Mouse (Mus musculus): ENCODE results near the gene Mocs3.

Gene Mocs3

DNA sequence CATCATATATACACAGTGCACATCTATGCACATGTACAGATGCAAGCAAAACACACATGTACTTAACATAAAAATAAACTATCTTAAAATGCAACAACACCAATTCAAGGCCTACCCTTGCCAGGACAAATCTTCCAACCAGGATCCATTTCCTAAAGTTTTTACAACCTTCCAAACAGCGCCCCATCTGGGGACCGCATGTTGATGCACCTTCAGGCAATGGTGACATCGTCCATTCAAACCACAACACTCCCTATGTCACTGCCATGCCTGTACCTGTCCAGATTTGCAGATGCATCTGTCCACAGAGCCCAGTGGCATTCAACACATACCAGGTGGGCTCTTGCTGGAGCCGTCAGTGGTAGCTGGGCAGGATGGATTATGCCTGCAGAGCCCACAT lies 12.9 kb downstream of the Mocs3 start:
- no peak for DNase-seq

DNA sequence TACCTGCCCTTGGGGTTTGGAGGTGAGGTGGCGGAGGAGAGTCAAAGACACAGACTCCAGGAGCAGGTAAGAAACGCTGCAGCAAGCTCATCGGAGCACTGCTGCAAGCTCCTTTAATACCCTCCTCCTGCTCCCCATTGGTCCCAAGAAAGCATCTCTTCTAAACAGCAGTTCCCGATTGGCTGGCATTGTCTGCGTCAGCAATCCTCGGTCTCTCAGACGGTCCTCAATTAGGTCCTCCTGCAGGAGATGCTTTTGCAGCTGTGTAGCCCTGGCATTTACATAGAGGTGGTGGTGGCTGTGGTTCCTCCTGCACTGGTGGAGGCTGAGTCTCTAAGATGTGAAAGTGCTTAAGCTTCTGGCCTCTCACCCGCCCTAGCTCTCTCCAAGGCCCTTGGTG lies 15.1 kb downstream of the Mocs3 start:
- DNase-seq: no peak

DNA sequence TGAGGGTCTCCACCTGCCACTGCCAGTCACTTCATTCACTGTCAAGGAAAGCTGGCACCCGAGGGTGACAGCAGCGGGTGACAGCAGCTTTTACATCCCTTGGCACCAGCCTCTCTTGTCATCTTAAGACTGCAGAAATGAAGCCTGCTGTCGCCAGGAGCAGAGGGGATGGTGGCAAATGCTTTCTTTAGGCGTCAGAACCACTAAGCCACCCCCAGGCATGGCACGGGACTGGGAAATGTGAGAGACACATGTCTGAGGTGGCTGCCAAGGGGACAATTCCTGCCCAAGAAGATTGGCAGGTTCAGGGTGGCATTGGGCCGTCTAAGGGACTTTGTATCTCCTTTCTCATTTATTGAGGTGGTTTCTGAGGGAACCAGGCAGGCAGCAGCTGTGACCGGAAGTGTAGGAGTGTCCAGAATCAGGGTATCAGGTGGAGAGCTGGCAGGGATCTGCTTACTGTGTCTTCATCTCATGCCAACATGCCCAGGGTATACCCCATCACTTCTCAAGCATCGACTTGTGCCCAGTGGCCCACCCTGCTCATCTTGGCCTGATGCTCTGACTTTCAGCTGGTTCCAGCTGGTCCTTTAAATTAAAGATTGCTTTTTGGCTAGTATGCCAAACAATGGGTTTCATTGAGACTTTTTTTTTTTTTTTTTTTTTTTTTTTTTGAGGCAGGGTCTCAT lies 17.9 kb downstream of the Mocs3 start:
- no peak for DNase-seq

DNA sequence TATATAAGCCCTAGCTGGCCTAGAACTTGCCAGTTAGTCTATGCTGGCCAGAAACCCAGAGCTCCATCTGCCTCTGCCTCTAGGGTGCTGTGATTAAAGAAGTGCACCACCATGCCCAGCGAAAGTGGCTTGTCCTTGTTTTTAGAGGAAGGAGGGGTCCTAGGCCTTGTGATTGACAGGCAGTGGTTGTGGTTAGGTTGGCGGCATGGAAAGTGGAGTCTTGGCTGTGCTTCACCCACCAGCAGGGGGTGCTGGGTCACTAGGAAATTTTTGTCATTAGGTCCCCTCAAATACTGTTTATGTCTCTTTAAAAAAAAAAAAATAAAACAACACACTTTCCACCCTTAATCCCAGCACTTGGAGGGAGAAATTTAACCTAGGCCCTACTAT lies 18.4 kb downstream of the Mocs3 start:
- DNase-seq: peak in 1 of 2 experiments; percentile 17

DNA sequence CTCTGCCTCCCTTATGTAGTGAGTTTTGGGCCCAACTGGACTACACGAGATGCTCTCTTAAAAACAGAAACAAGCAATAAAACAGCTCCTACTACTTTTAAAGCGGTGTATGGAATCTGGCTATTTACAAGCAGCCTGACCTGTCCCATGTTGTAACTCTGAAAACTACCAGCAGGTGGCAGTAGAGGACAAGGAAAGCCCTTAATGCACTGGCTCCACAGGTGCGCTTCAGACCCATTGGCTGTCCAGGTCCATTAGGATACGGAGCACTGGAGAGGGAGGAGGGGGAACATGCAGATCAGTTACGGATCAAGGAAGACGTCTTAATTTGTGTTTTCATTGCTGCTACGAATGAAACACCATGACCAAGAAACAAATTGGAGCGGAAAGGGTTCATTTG lies 19.8 kb downstream of the Mocs3 start:
- DNase-seq: peak; percentile 84 to 93

DNA sequence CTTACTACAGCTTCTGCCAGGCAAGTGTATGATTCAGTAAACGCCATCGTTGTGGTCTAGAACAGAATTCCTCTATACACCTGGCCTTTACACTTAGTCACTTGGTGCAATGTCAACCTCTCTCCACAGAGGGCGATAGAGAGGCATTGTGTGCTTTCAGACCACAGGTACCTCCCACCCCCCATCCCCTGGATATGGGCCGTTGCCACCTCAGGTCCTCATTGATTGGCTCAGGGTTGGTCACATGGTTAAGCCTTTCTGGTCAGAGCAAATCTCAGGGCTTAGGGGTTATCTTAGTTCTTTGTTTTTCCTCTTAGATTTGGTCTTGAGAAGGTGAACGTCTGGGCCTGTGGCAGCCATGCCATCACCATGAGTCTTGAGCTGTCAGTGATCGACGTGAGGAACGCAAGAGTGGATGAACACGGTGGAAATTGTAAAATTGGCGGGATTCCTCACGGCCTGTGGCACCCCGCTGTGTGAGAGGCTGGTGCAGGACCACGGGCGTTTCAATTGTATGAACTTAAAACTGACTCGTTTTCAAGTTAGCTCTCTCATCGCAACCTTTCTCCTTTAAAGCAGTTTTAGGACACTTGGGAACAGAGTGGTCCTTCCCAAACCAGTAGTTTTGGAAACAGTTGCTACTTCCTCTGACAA lies 22.3 kb downstream of the Mocs3 start:
- DNase-seq: peak in 1 of 2 experiments; percentile 50

DNA sequence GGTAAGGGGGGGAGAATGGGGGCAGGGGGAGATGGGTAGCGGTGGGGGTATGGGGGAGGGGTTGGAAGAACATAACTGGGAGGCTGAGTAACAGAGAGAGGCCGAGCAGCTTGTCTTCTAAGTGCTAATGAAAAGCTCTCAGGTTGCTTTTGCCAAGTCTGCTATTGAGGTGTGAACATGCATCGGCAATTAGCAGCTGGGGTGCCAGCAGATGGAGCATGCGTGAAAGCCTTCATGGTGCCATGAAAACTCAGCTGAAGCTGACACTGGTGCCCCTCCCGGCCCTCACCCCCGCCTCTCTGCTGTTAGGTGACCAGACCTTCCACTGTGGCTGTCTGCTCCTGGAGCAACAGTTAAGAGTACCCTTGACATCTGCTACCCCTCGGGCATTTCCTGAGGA lies 23.4 kb downstream of the Mocs3 start:
- no peak for DNase-seq

DNA sequence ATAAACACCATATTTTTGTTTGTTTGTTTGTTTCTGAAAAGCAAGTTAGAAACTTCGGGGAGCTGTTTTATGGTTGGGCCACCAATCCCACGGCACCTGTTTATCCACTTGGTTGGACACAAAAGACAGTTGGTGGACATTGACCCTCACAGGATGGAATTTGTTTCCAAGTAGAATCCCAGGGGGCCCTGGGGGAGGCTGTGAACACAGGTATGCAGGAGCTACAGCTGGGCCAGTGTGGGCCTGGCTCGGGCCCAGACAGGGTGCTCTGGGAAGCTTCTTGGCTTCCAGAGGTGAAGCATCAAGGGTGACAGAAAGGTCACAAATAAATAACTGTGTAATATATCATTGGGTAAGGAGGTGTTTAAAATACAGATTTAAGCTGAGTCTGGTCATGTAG lies 26.1 kb downstream of the Mocs3 start:
- DNase-seq: no peak

DNA sequence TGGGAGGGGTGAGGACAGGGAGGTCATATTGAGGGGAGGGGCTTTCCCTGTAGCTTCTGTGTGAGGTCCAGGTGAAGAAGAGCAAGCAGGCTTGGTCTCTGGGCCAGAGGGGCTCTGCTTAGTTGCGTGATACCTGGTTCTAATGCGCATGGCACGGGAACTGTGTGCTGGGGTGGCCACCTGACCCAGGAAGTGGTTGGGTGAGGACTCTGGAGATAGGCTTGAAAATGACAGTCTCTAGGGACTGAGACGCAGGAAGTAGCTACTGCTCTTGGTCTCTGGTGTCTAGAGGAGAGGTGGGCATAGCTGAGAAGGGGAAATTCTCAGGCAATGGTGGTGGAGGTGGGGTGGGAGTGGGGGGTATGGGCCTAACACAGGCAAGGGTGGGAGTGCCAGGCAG lies 26.8 kb downstream of the Mocs3 start:
- no peak for DNase-seq

DNA sequence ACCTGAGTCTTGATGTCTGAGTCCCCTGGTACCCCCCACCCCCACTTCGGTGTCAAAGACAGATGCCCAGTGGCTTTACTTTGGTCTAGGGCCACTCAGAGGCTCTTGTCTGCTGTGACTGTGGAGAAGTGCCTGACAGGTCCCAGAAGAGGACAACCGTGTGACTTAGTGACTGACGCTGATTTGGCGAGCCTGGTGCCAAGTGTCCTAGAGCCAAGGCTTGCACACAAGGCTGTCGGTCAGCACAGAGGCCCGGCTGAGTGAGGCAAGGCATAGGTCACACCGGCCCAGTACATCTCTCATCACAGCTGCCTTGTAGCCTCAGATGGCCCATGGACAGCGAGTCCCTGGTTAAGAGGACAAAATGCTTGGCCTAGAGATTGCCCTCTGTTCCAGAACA lies 28.6 kb downstream of the Mocs3 start:
- no peak for DNase-seq

DNA sequence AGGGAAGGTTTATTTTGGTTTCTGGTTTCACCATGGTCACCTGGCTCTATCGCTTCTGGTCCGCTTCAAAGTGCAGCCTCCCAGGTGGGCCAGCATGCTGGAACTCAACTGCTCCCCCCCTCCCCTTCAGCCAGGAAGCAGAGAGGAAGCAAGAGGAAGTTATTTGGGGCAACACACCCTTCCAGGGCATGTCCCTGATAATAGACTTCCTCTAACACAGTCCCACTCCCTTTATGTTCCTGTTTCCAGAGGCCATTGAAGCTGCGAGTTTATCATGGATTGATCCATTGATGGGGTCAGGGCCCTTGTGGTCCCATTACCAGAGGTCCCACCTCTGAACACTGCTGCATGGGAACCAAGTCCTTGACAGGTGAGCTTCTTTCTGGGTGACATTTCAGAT lies 29.7 kb downstream of the Mocs3 start:
- no peak for DNase-seq

DNA sequence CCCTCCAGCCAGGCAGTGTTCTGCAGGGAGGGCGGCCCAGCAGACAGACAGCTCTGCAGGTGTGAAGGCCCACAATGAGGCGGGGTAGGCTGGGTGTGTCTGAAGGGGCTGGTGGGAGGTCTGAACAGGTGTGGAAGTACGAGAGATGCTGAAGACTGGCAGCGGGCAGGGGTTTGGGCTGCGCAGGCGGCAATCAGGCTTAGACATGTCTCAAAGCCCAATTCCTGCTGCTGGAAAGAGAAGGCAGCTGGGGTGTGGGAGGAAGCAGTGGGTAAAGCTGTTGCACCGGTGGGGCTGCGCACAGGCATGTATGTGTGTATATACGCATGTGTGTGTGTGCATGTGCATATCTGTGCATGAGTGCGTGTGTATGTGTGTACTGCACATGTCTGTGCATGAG lies 30.5 kb downstream of the Mocs3 start:
- no peak for DNase-seq

DNA sequence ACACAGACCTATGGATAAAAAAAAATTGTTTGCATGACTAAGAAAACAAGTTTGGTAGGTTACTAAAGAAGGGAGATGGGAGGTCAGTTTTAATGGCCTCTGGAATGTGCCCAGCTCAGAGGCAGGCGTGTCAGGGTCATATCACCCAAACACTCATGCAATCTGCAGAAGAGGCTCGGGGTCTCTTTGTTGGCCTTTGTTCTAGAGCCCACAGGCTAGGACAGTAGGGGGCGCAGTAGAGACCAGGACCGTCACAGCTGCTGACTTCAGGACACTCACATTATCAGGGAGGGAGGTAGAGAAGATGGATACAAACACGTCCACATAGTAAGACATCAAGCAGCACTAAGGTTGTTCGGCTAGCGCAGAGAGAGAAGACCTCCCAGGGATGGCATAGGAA lies 37.6 kb downstream of the Mocs3 start:
- DNase-seq: peak in 1 of 2 experiments; percentile 36

DNA sequence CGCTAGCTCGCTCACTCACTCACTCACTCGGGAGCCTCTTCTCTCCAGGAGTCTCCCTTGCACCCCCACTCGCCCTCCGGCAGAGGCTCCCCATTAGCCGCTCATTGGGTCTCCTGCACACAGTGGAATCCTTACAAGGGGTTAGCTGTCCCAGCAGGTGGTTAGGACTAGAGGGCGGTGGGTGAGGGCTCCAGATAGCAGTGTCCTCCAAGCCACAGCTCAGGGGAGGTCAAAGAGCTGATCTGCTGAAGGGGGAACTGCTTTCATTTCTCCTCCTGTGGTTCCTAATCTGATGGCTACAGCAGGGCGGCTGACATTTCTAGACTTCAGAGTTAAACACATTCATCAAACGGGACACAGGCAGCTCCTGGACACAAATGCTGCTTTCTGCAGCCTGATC lies 43.0 kb downstream of the Mocs3 start:
- DNase-seq: no peak

DNA sequence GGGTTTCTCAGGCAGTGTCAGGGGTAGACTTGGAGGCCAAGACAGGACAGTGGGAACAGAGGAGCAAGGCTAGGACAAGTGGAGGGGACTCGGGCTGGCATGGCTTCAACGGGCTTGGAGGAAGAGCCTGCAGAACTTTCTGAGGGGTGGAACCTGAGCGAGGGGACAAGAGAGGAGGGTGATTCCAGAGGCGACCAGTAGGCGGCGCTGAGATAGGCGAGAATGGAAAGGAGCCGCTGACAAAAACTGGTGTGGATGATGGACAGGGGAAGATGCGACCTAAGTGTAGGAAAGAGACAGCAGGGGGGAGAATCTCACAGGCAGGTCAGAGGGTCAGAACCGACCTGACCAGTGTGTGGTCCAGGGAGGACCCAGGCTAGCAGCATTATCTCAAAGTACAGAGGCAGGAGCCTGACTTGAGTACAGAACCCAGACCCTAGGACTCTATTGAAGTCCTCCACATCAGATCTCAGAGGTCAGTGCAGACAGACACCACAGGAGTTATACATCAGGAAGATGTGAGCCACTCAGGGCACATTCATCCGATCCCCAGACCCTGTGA lies 44.0 kb downstream of the Mocs3 start:
- peak; percentile 73 to 85 for DNase-seq

DNA sequence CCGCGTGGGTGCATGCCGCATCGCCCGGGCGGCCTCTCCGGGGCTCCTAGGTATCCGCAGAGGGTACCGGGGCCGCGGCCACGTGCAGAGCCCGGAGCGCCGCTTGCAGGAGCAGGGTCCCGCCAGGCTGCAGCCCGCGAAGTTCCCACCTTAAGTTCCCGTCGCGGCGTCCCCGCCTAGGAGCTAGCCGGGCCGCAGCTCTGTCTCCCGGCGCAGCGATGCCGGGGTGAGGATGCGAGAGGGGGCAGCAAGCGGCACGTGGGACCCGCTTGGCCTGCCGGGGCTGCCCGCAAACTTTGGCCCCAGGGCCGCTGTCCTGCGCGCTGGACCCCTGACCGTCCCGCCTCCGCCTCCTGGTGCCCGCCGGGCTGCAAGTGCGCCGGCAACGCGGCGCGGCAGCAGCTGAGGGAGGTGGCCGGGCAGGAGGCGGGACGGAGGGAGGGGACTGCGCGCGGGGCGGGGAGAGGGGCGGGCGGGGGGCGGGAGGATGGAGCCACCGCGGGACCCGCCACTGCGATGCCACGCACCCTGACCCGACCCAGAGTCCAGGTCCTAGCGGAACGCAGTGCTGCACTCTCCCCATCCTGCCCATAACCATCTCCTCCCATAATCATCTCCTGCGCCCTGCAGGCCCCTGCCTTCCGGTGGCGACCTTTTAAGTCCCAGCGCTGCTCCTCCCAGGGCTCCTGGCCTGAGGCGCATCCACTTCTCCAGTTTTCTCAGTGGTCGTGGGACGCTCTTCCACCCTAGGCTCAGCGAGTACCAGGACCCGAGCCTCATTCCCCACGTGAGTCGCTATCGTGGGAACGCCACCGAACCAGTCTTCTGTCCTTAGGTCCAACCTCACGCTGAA lies 50.5 kb downstream of the Mocs3 start:
- DNase-seq: peak; percentile 15 to 40

DNA sequence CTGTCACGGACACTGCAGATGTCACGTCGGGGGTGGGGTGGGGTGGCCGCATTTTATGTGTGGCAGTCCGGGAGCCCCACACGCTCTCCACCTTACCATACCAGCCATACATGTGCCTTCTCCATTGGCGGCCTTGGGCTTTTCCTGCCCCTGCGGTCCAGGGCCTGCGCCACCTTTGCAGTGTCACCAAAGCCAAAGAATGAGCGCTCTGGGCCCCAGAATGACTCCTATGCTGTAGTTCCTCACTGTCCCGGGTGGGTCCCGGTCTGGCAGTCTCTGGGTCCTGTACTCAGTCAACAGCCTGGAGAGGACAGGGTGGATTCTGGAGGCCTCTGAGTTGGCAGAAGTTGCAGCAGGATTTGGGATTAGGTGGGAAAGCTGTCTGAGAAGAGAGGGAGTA lies 51.2 kb downstream of the Mocs3 start, which contains the start of gene Kcng1:
Kcng1 (minus strand) TSS at position 155 of the 400 bp plus-strand sequence.
- no peak for DNase-seq

Measured in cerebellum, postnatal 25 days (tissue).